Mouse (Mus musculus): ENCODE measurements around the gene 4930432K21Rik.

Gene 4930432K21Rik

DNA sequence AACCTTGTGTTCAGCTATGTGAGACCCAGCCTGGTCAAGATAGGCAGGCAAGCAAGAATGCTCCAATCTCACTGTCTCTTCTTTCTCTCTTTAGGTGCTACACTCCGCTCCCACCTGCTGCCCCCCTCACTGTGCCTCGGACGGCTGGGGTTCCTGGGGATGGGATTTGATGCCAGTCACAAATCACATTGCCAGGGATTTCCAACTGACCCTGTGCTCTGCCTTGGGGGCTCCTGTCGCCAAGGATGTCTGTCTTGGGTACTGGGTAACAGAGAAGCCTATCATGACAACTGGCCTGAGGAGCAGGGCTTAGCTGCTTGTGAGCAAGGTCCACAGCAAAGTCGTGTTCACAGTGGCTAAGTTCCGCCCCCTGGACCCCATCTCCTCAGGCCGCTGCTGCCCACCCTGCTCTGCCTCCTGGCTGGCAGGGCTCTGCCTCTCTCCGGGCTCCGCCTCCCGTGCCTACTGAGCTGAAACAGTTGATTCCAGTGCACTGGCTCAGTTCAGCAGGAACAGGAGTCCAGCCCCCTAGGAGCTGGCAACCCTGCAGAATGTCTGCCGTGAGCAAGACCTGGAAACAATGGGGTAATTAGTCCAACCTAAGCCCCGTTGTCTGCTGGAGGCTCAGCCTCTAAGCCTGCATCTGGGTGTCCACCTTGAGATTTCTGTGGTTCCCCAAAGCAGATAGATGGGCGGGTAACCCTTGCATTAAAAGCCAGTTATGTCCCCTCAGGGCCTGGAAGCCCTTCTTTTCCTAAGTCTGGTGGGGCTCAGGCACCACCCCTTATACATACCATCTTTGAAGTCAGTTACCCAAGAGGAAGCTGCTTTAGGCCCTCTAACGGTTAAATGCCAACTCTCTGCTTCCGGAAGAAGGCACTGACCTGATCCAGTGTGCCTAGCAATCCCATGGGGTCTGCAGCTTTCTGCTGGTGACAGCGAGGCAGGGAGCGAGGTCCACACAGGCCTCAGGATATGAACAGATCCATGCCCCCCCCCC, 60.9 kb downstream of the 4930432K21Rik start:
- peak; percentile 69 for DNase-seq (ENCODE audit: inconsistent ontology term)

DNA sequence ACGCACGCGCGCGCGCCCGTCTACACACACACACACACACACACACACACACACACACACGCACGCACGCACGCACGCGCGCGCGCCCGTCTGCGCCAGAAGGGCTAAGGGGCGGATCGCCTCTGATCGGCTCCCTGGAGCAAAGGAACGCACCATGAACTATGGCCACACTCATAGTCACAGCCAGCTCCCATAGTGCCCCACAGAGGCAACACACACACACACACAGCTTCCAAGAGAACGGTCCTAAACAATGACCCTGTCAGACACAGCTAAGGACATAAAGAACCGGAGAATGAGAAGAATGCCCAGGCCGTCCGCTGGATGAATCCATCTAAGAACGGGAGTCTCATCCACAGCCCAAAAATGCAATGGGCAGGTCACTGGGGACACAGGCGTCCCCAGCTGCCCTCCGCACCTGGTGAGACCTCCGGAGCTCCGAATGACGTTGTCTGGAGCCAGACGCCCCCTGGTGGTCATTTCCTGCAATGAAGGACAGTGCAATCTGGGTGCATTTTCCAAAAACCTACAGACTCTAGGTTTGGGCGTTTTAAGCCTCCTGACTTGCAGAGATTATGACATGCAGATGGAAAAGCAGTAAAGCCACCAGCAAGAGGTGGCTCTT, 62.5 kb downstream of the 4930432K21Rik start:
- DNase-seq (ENCODE audit: inconsistent ontology term), result peak; percentile 88

DNA sequence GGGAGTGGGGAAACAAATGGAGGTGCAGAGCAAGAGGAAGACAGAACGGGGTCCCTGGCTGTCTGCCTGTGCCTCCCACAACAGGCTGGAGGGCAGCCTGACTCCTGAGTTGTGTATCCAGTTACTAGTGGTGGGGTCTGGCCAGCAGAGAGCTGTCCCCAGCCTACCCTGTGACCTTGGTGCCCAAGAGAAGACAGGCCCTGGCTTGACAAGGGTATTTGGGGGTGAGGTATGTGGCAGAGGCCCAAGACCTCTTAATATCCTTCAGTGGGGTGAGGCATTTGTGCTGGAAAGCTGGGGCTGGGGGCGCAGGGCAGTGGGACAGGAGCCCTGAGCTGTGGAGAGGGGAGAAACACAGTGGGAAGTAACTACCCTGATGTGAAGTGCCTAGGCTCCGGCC, 63.4 kb downstream of the 4930432K21Rik start:
- no peak for DNase-seq (ENCODE audit: inconsistent ontology term)

DNA sequence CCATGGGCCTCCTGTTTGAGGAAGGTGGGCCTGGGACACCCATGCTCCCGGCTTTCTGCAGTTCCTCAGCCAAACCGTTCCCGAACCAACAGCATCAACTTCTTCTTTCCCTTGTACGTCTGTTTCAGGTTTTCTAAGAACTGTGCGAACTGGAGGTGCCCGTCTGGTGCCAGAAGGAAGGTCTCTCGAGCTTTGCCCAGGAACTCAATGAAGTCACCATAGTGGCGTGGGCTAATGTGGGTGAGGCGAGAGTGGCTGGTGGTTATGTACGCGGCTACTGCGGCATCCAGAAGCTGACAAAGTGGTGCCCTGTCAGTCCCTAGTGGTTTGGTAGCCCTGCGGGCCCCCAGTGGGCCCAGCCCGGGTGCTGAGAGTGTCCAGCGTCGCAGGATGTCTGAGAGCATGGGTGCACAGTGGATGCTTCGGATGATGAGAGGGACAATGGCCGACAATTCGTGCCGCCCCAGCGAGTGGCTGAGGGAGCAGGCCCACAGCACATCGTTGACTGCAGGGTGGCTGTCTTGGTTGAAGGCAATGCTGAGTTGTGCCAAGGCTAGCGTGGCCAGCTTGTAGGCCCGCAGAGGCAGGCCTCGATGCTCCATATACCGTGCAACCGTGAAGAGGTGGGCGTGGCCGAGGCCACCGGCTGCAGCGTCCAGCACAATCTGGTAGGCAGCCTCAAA, 64.2 kb downstream of the 4930432K21Rik start:
- DNase-seq (ENCODE audit: inconsistent ontology term), result no peak

DNA sequence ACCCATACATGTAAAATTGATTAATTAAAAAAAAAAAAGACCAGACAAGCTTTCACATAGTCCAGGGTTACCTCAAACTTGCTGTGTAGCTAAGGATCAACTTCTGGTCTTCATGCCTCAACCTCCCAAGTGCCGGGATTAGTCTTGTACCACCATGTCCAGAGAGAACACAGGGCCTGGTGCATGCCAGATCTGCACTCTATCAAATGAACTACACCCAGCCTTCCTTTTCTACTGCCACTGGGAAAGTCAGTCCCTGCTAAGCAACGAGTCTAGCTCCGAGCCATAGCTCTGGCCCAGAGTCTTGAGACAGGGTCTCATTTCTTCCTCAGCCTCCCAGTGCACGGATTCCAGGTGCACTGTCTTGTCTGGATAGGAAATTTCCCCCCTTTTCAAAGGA, 65.5 kb downstream of the 4930432K21Rik start:
- DNase-seq (ENCODE audit: inconsistent ontology term), result no peak

DNA sequence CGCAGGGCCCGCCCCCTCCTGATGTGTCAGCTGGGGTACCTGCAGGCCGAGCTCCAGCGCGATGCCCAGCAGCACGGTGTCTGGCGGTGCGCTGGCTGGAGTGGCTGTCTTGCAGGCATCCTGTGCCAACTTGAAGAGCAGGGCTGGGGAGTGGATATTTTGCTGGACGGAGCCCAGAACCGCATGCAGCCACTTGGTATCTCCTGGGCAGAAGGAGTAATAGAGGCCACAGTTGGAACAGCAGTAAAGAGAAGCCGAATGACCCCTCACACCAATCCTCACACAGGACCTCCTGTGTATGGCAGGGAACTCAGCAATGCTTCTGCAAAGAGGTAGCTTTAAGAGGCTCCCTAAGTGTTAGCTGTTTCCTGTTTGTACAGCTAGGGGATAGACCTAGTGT, 69.4 kb downstream of the 4930432K21Rik start:
- DNase-seq (ENCODE audit: inconsistent ontology term), result no peak

DNA sequence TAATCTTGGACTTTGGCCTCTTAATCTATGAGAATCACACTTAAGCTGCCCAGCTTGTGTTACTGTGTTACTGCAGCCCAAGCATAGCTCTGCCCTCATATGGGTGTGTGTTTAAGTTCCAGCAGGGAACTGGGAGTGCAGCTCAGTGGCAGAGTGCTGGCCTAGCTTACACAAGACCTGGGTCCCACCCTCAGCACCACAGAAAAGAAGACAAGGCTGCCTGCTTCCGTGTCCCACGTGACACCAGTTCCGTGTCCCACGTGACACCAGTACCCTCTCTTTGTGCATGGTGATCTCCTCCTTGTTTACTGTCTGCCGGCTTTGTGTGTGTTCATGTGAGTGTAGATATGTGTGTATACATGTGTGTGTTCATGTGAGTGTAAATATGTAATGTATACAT, 70.3 kb downstream of the 4930432K21Rik start:
- no peak for DNase-seq (ENCODE audit: inconsistent ontology term)

DNA sequence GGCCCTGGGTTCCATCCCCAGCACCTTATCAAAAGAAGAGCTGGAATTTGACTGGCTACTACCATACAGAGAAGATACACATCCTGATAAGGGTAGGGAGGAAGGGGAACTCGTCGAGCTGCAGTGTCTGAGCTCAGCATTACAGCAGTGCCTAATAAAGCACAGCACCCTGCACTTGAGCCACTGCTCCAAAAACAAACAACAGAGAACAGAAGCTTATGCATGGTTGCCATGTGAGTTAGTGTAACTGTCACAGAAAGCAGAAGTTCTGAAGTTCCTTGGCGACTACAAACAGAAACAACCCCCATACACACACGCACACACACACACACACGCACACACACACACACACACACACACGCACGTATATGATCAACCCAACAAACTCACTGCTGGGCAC, 72.3 kb downstream of the 4930432K21Rik start:
- no peak for DNase-seq (ENCODE audit: inconsistent ontology term)
